Mouse (Mus musculus): Measurements from ENCODE around the gene Cul7.

DNA sequence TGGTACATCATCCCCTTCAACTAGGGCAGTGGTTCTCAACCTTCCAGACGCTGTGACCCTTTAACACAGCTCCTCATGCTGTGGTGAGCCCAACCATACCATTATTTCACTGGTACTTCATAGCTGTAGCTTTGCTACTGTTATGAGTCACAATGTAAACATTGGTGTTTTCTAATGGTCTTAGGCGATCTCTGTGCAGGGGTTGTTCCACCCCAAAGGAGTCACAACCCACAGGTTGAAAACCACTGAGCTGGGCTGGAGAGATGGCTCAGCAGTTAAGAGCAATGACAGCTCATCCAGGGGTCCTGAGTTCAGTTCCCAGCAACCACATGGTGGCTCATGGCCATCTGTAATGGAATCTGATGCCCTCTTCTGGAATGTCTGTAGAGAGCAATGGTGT is 41.3 kb downstream of the Cul7 start:
- no peak for TF ChIP-seq CTCF (IDR thresholded peaks at IDR 0.05; ENCODE audit: low read depth)
- TF ChIP-seq EP300 (IDR thresholded peaks at IDR 0.05; ENCODE audit: low read depth): no peak

All from heart, postnatal 0 days (tissue).